Mouse (Mus musculus): ENCODE measurements around the gene Lgals3. TPM values are rescaled to one million over a fixed set of nuclear protein-coding genes. Genes with fewer than 3 reads are reported as not detected.

Lgals3 gene
- polyA plus RNA-seq, 1 experiment from 2014 or later, result 4.0 TPM

DNA sequence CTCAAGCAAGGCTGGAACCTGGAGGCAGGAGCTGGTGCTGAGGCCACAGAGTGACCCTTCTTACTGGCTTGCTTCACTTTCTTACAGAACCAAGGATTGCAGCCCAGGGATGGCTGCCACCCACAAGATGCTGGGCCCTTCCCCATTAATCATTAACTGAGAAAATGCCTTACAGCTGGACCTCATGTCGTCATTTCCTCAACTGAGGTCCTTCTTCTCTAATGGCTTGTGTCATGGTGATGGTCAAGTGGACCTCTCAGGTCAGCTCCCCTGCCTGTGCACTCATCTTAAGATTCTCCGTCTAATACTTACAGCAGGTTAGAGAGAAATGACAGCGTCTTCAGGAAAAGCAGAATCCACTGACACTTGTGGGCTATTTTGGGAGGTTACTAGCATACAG lies 49.8 kb downstream of the Lgals3 start:
- peak overlapping the region; percentile 78 for H3K4me2 ChIP-seq (ENCODE audit: low read length)
- no peak for ATAC-seq
- WGBS, result 34% methylated on average over 3 of the region's 3 CpGs

DNA sequence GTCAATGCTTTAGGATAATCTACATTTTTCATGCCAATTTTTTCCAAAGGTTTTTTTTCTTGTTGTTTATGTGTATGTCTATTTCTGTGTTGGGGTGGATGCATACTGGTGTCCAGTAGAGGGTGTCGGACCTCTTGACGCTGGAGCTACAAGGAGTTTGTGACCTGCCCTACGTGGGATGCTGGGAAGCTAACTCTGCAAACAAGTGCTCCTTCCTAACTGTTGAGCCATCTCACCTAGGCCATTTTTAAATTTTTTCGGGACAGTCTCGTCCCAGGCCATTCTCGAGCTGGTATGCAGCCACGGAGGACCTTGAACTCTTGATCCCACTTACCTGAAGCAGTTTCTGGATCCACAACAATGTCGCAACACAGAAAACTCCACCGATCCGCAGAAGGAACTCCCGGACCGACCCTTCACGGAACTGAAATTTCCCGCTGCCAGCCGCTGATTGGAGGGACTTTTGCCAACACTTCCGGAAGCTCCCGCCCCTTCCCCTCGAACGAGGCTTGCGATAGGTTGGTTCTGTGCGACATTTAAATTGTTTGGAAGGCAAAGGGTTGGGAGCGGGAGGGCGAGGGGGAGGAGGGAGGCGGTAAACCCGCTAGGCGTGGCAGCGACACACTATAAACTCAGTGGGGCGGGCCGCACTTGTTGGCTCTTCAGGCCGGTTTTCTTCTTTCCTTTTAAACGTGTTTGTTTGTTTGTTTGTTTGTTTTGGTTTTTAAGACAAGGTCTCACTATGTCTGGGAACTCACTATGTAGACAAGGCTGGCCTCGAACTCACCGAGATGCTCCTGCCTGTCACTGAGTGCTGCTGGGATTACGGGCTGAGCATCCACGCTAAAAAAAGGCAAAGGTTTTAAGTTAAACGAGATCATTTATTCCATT lies 50.5 kb downstream of the Lgals3 start, which contains the start of gene Dlgap5:
Dlgap5 (minus strand) TSS at position 633 of the 891 bp plus-strand sequence.
- WGBS, result 2% methylated on average over 36 of the region's 36 CpGs
- peak within 1 kb of the TSS; percentile 45 for H3K4me3 ChIP-seq (ENCODE audit: low read length)
- ATAC-seq, result peak; percentile 99
- peak within 1 kb of the TSS; percentile 51 for H3K9ac ChIP-seq (ENCODE audit: low read depth, low read length)
- H3K4me2 ChIP-seq (ENCODE audit: low read length), result peak within 1 kb of the TSS; percentile 78
- H3K36me3 ChIP-seq (ENCODE audit: control insufficient read depth, insufficient read depth, low read length), result no peaks in the 10 kb centered on the region
- H3K27me3 ChIP-seq (replicated peaks; ENCODE audit: control insufficient read depth, insufficient read depth, low read length), result no peaks in the 10 kb centered on the region
- H3K4me1 ChIP-seq (ENCODE audit: control insufficient read depth, insufficient read depth, low read depth, low read length), result peaks cover 11% of the 10 kb centered on the region
- no peaks in the 10 kb centered on the region for H3K9me3 ChIP-seq (ENCODE audit: control insufficient read depth, low read length)
- H3K27ac ChIP-seq (ENCODE audit: low read depth, low read length), result no peak within 1 kb of the TSS

More for the DNA sequence above, 49.8 kb downstream of the Lgals3 start:
- no peak overlapping the region for H3K9ac ChIP-seq (ENCODE audit: low read depth, low read length)
- no peak overlapping the region for H3K27ac ChIP-seq (ENCODE audit: low read depth, low read length)
- no peaks in the 10 kb centered on the region for H3K36me3 ChIP-seq (ENCODE audit: control insufficient read depth, insufficient read depth, low read length)
- H3K9me3 ChIP-seq (ENCODE audit: control insufficient read depth, low read length), result no peaks in the 10 kb centered on the region
- H3K27me3 ChIP-seq (replicated peaks; ENCODE audit: control insufficient read depth, insufficient read depth, low read length), result no peaks in the 10 kb centered on the region
- H3K4me3 ChIP-seq (ENCODE audit: low read length), result peak overlapping the region; percentile 45
- peaks cover 11% of the 10 kb centered on the region for H3K4me1 ChIP-seq (ENCODE audit: control insufficient read depth, insufficient read depth, low read depth, low read length)

- H3K4me3 ChIP-seq (ENCODE audit: low read length), result peak overlapping the region; percentile 45
- no peaks in the 10 kb centered on the region for H3K27me3 ChIP-seq (replicated peaks; ENCODE audit: control insufficient read depth, insufficient read depth, low read length)
- WGBS, result 51% methylated on average over 5 of the region's 5 CpGs
- ATAC-seq, result no peak
- H3K4me1 ChIP-seq (ENCODE audit: control insufficient read depth, insufficient read depth, low read depth, low read length), result peaks cover 11% of the 10 kb centered on the region
- peak overlapping the region; percentile 78 for H3K4me2 ChIP-seq (ENCODE audit: low read length)
- no peaks in the 10 kb centered on the region for H3K36me3 ChIP-seq (ENCODE audit: control insufficient read depth, insufficient read depth, low read length)
- peak overlapping the region; percentile 51 for H3K9ac ChIP-seq (ENCODE audit: low read depth, low read length)
- no peaks in the 10 kb centered on the region for H3K9me3 ChIP-seq (ENCODE audit: control insufficient read depth, low read length)
- no peak overlapping the region for H3K27ac ChIP-seq (ENCODE audit: low read depth, low read length)
Measured at GRCm38 (mm10) chr14:47418666-47418991, 51.1 kb downstream of the Lgals3 start.

DNA sequence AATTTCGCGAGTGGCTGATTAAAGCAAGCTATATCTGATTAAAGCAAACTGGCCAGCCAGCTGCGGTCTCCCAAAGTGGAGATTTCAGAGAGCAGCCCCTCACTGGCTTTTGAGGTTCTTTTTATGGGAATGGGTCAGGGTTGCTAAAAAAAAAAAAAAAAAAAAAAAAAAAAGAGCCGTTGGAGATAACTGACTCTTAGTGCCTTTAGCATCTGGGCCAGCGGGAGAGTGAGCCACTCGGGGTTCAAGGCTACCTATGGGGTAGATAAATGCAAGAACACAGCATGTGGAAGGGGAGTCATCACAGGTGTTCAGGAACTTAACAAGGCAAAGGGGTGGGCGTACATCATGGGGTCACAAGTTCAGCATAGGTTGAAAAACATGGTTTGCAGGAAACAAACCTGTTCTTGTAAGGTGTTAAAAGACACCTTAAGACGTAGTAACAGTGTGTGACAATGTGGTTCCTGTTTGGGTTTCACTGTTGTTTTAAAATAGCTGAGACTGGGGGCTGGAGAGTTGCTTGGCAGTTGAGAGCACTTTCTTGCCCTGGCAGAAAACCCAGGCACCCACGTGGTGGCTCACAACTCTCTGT lies 51.6 kb downstream of the Lgals3 start:
- H3K36me3 ChIP-seq (ENCODE audit: control insufficient read depth, insufficient read depth, low read length), result no peaks in the 10 kb centered on the region
- no peaks in the 10 kb centered on the region for H3K27me3 ChIP-seq (replicated peaks; ENCODE audit: control insufficient read depth, insufficient read depth, low read length)
- ATAC-seq, result no peak
- H3K9ac ChIP-seq (ENCODE audit: low read depth, low read length), result no peak overlapping the region
- H3K4me1 ChIP-seq (ENCODE audit: control insufficient read depth, insufficient read depth, low read depth, low read length), result peaks cover 11% of the 10 kb centered on the region
- no peaks in the 10 kb centered on the region for H3K9me3 ChIP-seq (ENCODE audit: control insufficient read depth, low read length)
- 89% methylated on average over 9 of the region's 9 CpGs for WGBS
- H3K4me3 ChIP-seq (ENCODE audit: low read length), result no peak overlapping the region
- no peak overlapping the region for H3K27ac ChIP-seq (ENCODE audit: low read depth, low read length)
- H3K4me2 ChIP-seq (ENCODE audit: low read length), result no peak overlapping the region

- Histone ChIP-seq H3K27me3 (replicated peaks; ENCODE audit: control insufficient read depth, insufficient read depth, low read length) (no peaks in the 10 kb centered on the region), H3K4me3 (ENCODE audit: low read length) (no peak overlapping the region), H3K9me3 (ENCODE audit: control insufficient read depth, low read length) (no peaks in the 10 kb centered on the region), H3K4me2 (ENCODE audit: low read length) (no peak overlapping the region), H3K9ac (ENCODE audit: low read depth, low read length) (no peak overlapping the region), H3K36me3 (ENCODE audit: control insufficient read depth, insufficient read depth, low read length) (no peaks in the 10 kb centered on the region), H3K4me1 (ENCODE audit: control insufficient read depth, insufficient read depth, low read depth, low read length) (peaks cover 11% of the 10 kb centered on the region), H3K27ac (ENCODE audit: low read depth, low read length) (no peak overlapping the region)
- 95% methylated on average over 24 of the region's 24 CpGs for WGBS
- ATAC-seq, result no peak
Measured at GRCm38 (mm10) chr14:47419723-47420276, 52.2 kb downstream of the Lgals3 start.

DNA sequence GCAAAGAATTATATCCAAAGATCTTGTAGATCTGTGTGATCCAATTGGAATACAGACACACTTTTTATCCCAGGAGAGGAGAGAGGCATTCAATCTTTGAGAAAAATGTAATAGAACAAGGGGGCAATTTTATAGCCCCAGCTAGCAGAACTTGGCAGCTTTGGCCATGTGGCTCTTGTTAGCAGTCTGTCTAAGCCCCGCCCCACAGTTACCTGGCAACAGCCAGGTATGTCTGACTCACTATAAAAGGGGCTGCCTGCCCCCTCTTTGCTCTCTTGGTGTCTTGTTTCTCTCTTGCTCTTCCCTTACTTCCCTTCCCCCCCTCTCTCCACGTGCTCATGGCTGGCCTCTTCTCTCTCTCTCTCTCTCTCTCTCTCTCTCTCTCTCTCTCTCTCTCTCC lies 54.1 kb downstream of the Lgals3 start:
- Histone ChIP-seq H3K9me3 (ENCODE audit: control insufficient read depth, low read length) (no peaks in the 10 kb centered on the region), H3K4me1 (ENCODE audit: control insufficient read depth, insufficient read depth, low read depth, low read length) (peaks cover 11% of the 10 kb centered on the region), H3K27ac (ENCODE audit: low read depth, low read length) (no peak overlapping the region), H3K27me3 (replicated peaks; ENCODE audit: control insufficient read depth, insufficient read depth, low read length) (no peaks in the 10 kb centered on the region), H3K36me3 (ENCODE audit: control insufficient read depth, insufficient read depth, low read length) (no peaks in the 10 kb centered on the region), H3K4me2 (ENCODE audit: low read length) (no peak overlapping the region), H3K9ac (ENCODE audit: low read depth, low read length) (no peak overlapping the region), H3K4me3 (ENCODE audit: low read length) (no peak overlapping the region)
- ATAC-seq, result no peak
- 47% methylated on average over 2 of the region's 2 CpGs for WGBS

DNA sequence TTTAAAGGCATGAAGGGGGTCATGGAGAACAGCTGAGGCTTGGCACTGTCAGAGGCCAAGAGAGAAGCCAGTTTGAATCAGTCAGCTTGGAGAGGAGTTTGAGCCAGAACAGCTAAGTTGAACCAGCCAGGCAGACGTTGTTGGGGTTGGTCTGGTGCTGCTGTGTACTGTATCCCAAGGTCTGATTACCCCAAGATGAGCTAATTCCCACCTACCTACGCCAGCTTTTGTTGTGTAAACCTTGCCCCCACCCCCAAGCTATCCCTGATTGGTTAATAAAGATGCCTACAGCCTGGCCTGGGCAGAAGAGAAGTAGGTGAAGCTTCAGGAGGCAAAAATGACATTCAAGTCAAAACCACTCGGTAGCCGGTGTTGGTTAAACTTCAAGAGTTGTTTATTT lies 54.9 kb downstream of the Lgals3 start:
- ATAC-seq, result no peak
- Histone ChIP-seq H3K27ac (ENCODE audit: low read depth, low read length) (no peak overlapping the region), H3K27me3 (replicated peaks; ENCODE audit: control insufficient read depth, insufficient read depth, low read length) (no peaks in the 10 kb centered on the region), H3K4me1 (ENCODE audit: control insufficient read depth, insufficient read depth, low read depth, low read length) (peaks cover 8% of the 10 kb centered on the region), H3K9ac (ENCODE audit: low read depth, low read length) (no peak overlapping the region), H3K4me3 (ENCODE audit: low read length) (no peak overlapping the region), H3K4me2 (ENCODE audit: low read length) (no peak overlapping the region), H3K36me3 (ENCODE audit: control insufficient read depth, insufficient read depth, low read length) (no peaks in the 10 kb centered on the region), H3K9me3 (ENCODE audit: control insufficient read depth, low read length) (no peaks in the 10 kb centered on the region)
- 59% methylated on average over 4 of the region's 4 CpGs for WGBS

- Histone ChIP-seq H3K4me2 (ENCODE audit: low read length) (no peak overlapping the region), H3K9me3 (ENCODE audit: control insufficient read depth, low read length) (no peaks in the 10 kb centered on the region), H3K27ac (ENCODE audit: low read depth, low read length) (no peak overlapping the region), H3K4me3 (ENCODE audit: low read length) (no peak overlapping the region), H3K36me3 (ENCODE audit: control insufficient read depth, insufficient read depth, low read length) (no peaks in the 10 kb centered on the region), H3K4me1 (ENCODE audit: control insufficient read depth, insufficient read depth, low read depth, low read length) (no peaks in the 10 kb centered on the region), H3K9ac (ENCODE audit: low read depth, low read length) (no peak overlapping the region), H3K27me3 (replicated peaks; ENCODE audit: control insufficient read depth, insufficient read depth, low read length) (no peaks in the 10 kb centered on the region)
- ATAC-seq, result no peak
Measured at GRCm38 (mm10) chr14:47432987-47433386, 65.4 kb downstream of the Lgals3 start.
